Mouse (Mus musculus): Measurements from ENCODE around the gene Laptm4a. TPM values are rescaled to one million over a fixed set of nuclear protein-coding genes. Genes with fewer than 3 reads are reported as not detected.

Gene Laptm4a
- total RNA-seq, 1 experiment from 2014 or later = 503 TPM

DNA sequence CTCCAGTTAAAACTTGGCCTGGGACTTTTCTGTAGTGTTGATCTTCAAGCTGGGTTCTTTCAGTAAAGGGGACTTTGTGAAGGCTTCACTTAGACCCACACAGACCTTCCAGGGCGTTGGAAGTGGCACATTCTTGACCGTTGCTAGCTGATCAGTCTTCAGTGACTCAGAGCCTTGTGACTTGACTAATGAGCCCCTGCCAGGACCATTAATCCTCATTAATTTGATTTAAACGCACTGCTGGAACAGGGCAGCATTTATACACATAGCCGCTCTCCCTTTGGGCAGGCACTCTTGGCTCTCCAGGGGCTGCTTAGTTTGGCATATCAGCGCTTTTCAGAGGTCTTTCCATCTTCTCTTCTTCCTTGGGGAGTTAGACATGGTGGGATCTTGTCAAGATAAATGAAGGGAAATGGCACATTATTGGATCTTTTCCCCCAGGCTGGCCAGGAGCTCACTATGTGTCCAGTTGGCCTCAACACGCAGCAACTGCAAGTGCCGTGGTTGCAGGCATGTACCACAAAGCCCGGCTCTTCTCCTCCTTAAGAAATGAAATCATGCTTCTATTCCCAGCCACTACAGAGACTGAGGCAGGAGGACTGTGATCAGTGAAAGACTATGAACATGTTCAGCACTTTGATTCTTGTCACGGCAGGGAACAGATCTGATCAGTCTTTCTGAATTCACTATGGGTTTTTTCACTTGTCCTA is 40.3 kb downstream of the Laptm4a start:
- no peak for DNase-seq

DNA sequence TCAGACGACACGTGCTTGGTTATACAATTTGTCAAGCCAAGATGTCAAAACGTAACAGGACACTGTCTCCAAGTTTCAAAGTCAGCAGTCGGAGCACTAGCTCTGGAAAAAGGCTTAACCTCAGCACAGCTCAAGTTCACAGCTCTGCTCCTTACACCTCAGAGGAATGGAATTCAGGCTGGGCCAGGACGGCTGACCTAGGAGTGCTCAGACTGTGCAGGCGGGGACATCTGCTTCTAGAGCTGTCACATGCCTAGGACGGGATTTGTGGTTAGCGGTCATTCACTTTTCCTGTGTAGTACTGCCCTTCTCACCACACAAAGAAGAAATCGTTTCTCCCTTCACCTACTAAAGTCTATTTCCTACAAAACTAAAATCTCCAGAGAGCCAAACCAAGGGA is 48.4 kb downstream of the Laptm4a start:
- peak; percentile 43 for DNase-seq

DNA sequence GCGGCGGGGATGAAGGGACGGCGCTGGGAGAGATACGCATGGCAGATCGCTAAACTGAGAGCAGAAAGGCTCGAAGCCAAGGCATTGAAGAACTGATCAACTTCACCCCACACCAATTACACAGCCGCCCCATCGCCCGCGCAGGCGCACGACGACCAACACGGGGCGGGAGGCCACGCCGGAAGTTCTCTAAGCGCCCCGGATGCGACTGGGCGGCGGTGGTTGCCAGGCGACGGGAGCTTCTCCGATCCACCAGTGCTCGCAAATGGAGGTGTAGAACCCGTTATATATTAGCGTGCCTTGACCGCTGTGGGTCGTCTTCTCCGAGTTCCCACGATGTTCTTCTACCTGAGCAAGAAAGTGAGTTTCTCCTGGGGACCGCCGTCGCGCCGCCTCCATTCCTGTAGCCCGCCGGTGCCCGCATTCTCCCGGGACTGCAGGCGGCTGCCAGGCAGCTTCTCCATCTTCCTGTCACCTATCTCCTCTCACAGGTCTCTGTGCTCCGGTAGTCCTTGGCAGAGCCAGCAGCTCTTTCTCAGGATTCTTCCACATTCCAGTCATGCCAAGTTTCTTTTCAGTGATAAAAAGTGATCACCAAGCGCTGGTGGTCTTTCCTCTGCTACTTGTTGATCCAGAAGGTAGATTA is 52.5 kb downstream of the Laptm4a start, which contains the start of gene Wdr35:
TSS of gene Wdr35 (plus strand) at position 73 of the 646 bp plus-strand sequence.
- peak; percentile 93 for DNase-seq

DNA sequence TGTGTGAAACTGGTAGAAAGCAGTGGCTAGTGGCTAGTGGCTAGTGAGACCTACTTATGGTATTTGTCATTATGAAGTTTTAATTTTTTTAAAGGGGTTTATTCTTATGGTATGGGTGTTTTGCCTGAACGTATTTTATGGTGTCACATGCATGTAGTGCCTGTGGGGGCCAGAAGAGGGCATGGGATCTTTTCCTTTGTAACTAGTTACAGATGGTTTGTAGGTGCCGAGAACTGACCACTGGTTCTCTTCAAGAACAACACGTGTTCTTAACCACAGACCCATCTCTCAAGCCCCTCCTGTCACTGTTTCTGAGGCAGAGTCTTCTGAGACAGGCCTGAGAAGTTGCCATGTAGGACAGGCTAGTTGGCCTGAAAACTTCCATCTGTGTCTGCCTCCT is 53.6 kb downstream of the Laptm4a start:
- no peak for DNase-seq

Other genes with a start within 250 kb of the Laptm4a start
- 119 and 159 TPM in 2 replicates for gene Pum2, start 247.5 kb upstream of the Laptm4a start, total RNA-seq (2021)
- 14.1 and 15.8 TPM in 2 replicates for gene Sdc1, start 150.3 kb upstream of the Laptm4a start, total RNA-seq (2021)
- gene Matn3, start 26.3 kb downstream of the Laptm4a start, total RNA-seq (2021) = not detected in 2 replicates
- 9.9 and 16.1 TPM in 2 replicates for gene Wdr35, start 52.2 kb downstream of the Laptm4a start, total RNA-seq (2021)
- gene Ttc32, start 108.3 kb downstream of the Laptm4a start, total RNA-seq (2021) = 12.9 and 15.9 TPM in 2 replicates